Mouse (Mus musculus): ENCODE measurements around the gene Plekhd1.

GRCm38 (mm10) chr12:80721458-80721857 is 29.1 kb downstream of the Plekhd1 start:
- TF ChIP-seq POLR2A (IDR thresholded peaks at IDR 0.05; ENCODE audit: low read depth, low read length) (no peak), CTCF (IDR thresholded peaks at IDR 0.05; ENCODE audit: borderline replicate concordance, insufficient read depth, low read length) (no peak)
